Mouse (Mus musculus): ENCODE data around the gene Rabepk. TPM values are rescaled to one million over a fixed set of nuclear protein-coding genes. Genes with fewer than 3 reads are reported as not detected.
"Not testable (repeated sequence)": the region's sequence is repeated elsewhere in the genome, so short reads cannot be mapped to it uniquely, and the experiment has no call there.

Rabepk gene
- total and polyA plus RNA-seq, 3 experiments, result 47.1 to 85.3 TPM; not detected in 1

- no peak overlapping the region for H3K9ac ChIP-seq (ENCODE audit: control insufficient read depth, low read depth, low read length, poor library complexity, severe bottlenecking)
- no peak overlapping the region for H3K27ac ChIP-seq (ENCODE audit: control insufficient read depth, low read depth, low read length)
- no peak overlapping the region for H3K4me3 ChIP-seq (ENCODE audit: control insufficient read depth in 1 of 2, insufficient read depth in 1 of 2, low read depth in 2 of 2, low read length in 2 of 2)
- no peak for DNase-seq (ENCODE audit: low read depth, low spot score)
- no peaks in the 10 kb centered on the region for H3K36me3 ChIP-seq (ENCODE audit: control insufficient read depth in 1 of 2, insufficient read depth in 2 of 2, low read length in 2 of 2)
- no peaks in the 10 kb centered on the region for H3K9me3 ChIP-seq (replicated peaks; ENCODE audit: insufficient read depth, low read length)
- no peaks in the 10 kb centered on the region for H3K79me2 ChIP-seq (ENCODE audit: control insufficient read depth, insufficient read depth, low read length, poor library complexity)
- no peak for TF ChIP-seq UBTF (IDR thresholded peaks at IDR 0.05; ENCODE audit: borderline replicate concordance, insufficient read depth, low read depth, low read length)
- no peak for TF ChIP-seq ZNF384 (IDR thresholded peaks at IDR 0.05; ENCODE audit: low read depth, low read length)
- TF ChIP-seq ELF1 (IDR thresholded peaks at IDR 0.05; ENCODE audit: low read depth, low read length), result no peak
- TF ChIP-seq POLR2AphosphoS2 (IDR thresholded peaks at IDR 0.05; ENCODE audit: low read length), result no peak
- TF ChIP-seq TAL1 (IDR thresholded peaks at IDR 0.05; ENCODE audit: low read length), result no peak
- TF ChIP-seq USF1 (IDR thresholded peaks at IDR 0.05; ENCODE audit: low read depth, low read length), result no peak
- no peak for TF ChIP-seq NELFE (IDR thresholded peaks at IDR 0.05; ENCODE audit: low read depth, low read length)
- no peak for TF ChIP-seq MAFK (IDR thresholded peaks at IDR 0.05; ENCODE audit: borderline replicate concordance, low read depth, low read length)
- no peak for TF ChIP-seq CHD2 (IDR thresholded peaks at IDR 0.05; ENCODE audit: low read length)
- no peak for TF ChIP-seq JUND (IDR thresholded peaks at IDR 0.05; ENCODE audit: low read depth, low read length)
- no peaks in the 10 kb centered on the region for H3K27me3 ChIP-seq (ENCODE audit: control insufficient read depth in 1 of 2, insufficient read depth in 2 of 2, low read length in 2 of 2)
- H3K4me1 ChIP-seq (ENCODE audit: control insufficient read depth in 1 of 2, insufficient read depth in 2 of 2, low read length in 2 of 2), result no peaks in the 10 kb centered on the region; a peak in 1 of 4 replicates
These were observed 43.7 kb upstream of the Rabepk start for GRCm38 (mm10) chr2:34843211-34843939.

DNA sequence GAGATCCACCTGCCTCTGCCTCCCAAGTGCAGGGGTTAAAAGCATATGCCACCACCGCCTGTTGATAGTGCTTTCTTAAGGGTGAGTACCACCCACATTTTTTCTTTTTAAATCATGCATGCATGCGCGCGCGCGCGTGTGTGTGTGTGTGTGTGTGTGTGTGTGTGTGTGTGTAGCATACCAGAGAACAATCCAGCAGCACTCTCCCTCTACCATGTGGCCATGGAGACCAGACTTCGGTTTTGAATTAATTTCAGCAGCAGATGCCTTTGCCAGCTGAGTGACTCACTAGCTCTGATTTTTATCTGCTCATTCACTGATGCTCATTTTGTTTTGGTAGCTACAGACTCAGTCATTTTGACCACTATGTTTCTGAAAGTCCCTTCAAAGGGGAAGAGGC, 42.0 kb upstream of the Rabepk start:
- Histone ChIP-seq H3K27ac (ENCODE audit: control insufficient read depth, low read depth, low read length) (no peak overlapping the region), H3K9ac (ENCODE audit: control insufficient read depth, low read depth, low read length, poor library complexity, severe bottlenecking) (no peak overlapping the region)
- no peak for DNase-seq (ENCODE audit: low read depth, low spot score)

GRCm38 (mm10) chr2:34840143-34840542, 40.4 kb upstream of the Rabepk start:
- not testable (repeated sequence) for H3K9me3 ChIP-seq (replicated peaks; ENCODE audit: insufficient read depth, low read length); H3K36me3 ChIP-seq (ENCODE audit: control insufficient read depth in 1 of 2, insufficient read depth in 2 of 2, low read length in 2 of 2); H3K27ac ChIP-seq (ENCODE audit: control insufficient read depth, low read depth, low read length); H3K9ac ChIP-seq (ENCODE audit: control insufficient read depth, low read depth, low read length, poor library complexity, severe bottlenecking); H3K27me3 ChIP-seq (ENCODE audit: control insufficient read depth in 1 of 2, insufficient read depth in 2 of 2, low read length in 2 of 2); H3K79me2 ChIP-seq (ENCODE audit: control insufficient read depth, insufficient read depth, low read length, poor library complexity); H3K4me3 ChIP-seq (ENCODE audit: control insufficient read depth in 1 of 2, insufficient read depth in 1 of 2, low read depth in 2 of 2, low read length in 2 of 2); H3K4me1 ChIP-seq (ENCODE audit: control insufficient read depth in 1 of 2, insufficient read depth in 2 of 2, low read length in 2 of 2)
- TF ChIP-seq RAD21 (IDR thresholded peaks at IDR 0.05; ENCODE audit: low read depth, low read length), result peak; percentile 55
- peak; percentile 14 to 69 (median 51); a peak in 4 of 6 replicates for TF ChIP-seq CTCF (IDR thresholded peaks at IDR 0.05 in 2 of 3, conservative IDR thresholded peaks at IDR 0.05 in 1 of 3; ENCODE audit: control insufficient read depth in 1 of 3, insufficient read depth in 1 of 3, low read depth in 2 of 3, low read length in 3 of 3, poor library complexity in 1 of 3, severe bottlenecking in 1 of 3)
- TF ChIP-seq ZC3H11A (IDR thresholded peaks at IDR 0.05; ENCODE audit: low read depth, low read length), result peak; percentile 50; the same call in 1 of the 2 replicates
- TF ChIP-seq MAX (IDR thresholded peaks at IDR 0.05; ENCODE audit: low read length), result peak; percentile 33; the same call in 1 of the 2 replicates
- TF ChIP-seq MYC (IDR thresholded peaks at IDR 0.05; ENCODE audit: low read depth, low read length), result peak; percentile 84
- TF ChIP-seq SMC3 (IDR thresholded peaks at IDR 0.05; ENCODE audit: low read depth, low read length), result peak; percentile 55
- DNase-seq (ENCODE audit: low read depth, low spot score), result peak; percentile 40

More for the DNA sequence above, 42.0 kb upstream of the Rabepk start:
- no peaks in the 10 kb centered on the region for H3K9me3 ChIP-seq (replicated peaks; ENCODE audit: insufficient read depth, low read length)
- no peaks in the 10 kb centered on the region for H3K36me3 ChIP-seq (ENCODE audit: control insufficient read depth in 1 of 2, insufficient read depth in 2 of 2, low read length in 2 of 2)
- H3K27me3 ChIP-seq (ENCODE audit: control insufficient read depth in 1 of 2, insufficient read depth in 2 of 2, low read length in 2 of 2), result 0 out of 4 replicates have a peak, but pooled peaks cover 0 to 1% of the 10 kb centered on the region in 2 experiments
- no peaks in the 10 kb centered on the region; a peak in 1 of 4 replicates for H3K4me1 ChIP-seq (ENCODE audit: control insufficient read depth in 1 of 2, insufficient read depth in 2 of 2, low read length in 2 of 2)
- TF ChIP-seq TCF12 (IDR thresholded peaks at IDR 0.05; ENCODE audit: low read depth, low read length), result no peak
- no peak for TF ChIP-seq POLR2AphosphoS5 (IDR thresholded peaks at IDR 0.05; ENCODE audit: borderline replicate concordance, low read depth, low read length)
- TF ChIP-seq RAD21 (IDR thresholded peaks at IDR 0.05; ENCODE audit: low read depth, low read length), result no peak
- H3K79me2 ChIP-seq (ENCODE audit: control insufficient read depth, insufficient read depth, low read length, poor library complexity), result no peaks in the 10 kb centered on the region
- no peak overlapping the region for H3K4me3 ChIP-seq (ENCODE audit: control insufficient read depth in 1 of 2, insufficient read depth in 1 of 2, low read depth in 2 of 2, low read length in 2 of 2)
